Mouse (Mus musculus) spleen, adult 2 months (tissue): ENCODE measurements around the gene Hes1.

ENCODE experiments used
- CTCF ChIP-seq: fragments of 200-500 bp; IDR thresholded peaks from 2 replicates; pipeline ENCODE4 v1.5.1; 2011; ENCODE audit warnings: mild to moderate bottlenecking, inconsistent platforms; ENCODE audit not compliant: insufficient read depth, insufficient read length, insufficient replicate concordance; ENCODE audit errors: extremely low read depth
- POLR2A ChIP-seq: fragments of 200-500 bp; IDR thresholded peaks from 2 replicates; pipeline ENCODE4 v1.6.1; 2011; ENCODE audit warnings: low read depth, low read length, inconsistent platforms

GRCm38 (mm10) chr16:30052271-30052670 is 11.9 kb upstream of the Hes1 start:
- TF ChIP-seq CTCF (no peak), POLR2A (no peak)
